Mouse (Mus musculus) adrenal gland, postnatal 36 days (tissue): ENCODE data around the gene Ppp1r15b. TPM values are rescaled to one million over a fixed set of nuclear protein-coding genes. Genes with fewer than 3 reads are reported as not detected.
A peak's percentile ranks its signal among the peaks of the same experiment; 100 is the strongest.

Experiments
- DNase-seq, 2 experiments: peaks; one replicate each; pipeline ENCODE4 v3.0.0; 2021; ENCODE audit warnings: mixed read lengths in 1 of 2
- total RNA-seq, 2 experiments: library from RNA; stranded (reverse); gene quantifications; 2 replicates each; pipeline ENCODE4 v1.2.3; 2021

Ppp1r15b gene
- total RNA-seq, 2 experiments from 2014 or later = 92.4 to 97.3 TPM

DNA sequence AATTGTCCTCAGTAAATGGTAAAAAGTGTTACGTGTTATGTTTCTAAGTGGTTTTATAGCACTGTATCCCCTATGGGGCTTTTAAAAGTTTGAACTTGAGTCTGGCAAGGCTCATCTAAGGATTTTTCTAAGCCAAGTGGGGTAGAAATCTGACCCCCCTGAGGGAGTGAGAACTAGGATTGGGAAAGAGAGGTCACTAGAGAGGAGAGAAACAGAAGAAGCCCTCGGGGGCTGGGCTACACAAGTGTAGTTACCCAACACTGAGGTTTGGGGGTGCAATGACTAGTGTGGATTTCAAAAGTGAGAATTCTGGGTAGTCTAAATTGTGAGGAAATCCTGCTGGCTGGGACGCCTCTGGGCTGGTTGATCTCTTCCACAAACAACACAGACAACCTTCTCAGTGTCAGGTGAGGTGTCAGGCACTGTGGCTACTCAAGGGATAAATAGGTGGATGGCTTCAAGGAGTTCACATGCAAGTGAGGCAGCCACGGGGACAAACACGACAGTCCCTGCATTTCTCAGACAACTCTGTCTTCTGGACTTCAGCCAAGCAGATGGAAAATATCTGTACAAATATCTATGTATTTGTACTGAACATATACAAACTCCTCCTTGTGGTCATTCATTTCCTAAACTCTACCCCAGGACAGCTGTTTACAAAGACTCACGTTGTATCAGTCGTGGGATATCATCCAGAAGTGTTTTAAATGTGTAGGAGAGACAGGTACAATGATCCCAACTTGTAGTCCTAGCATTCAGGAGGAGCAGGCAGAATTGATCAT is 10.8 kb upstream of the Ppp1r15b start:
- peak in 1 of 2 experiments; percentile 45 for DNase-seq

DNA sequence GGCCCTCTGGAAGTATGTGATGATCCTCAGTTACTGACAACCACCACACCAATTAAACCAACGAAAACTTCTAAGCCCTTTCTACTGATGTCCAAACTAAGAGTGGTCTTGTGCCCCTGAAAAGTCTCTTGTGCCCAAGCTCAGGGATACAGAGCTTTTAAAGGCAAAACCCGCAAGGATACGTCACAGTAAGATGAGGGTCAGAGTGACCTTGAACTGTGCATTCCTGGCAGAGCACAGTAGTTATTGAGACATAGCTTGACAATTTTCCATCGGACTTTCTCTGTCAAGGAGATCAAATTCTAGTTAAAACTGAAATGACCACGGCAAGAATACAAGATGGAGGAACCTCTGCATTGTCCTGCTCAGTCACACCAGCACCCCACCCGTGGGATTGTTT is 9.7 kb upstream of the Ppp1r15b start:
- DNase-seq = no peak

DNA sequence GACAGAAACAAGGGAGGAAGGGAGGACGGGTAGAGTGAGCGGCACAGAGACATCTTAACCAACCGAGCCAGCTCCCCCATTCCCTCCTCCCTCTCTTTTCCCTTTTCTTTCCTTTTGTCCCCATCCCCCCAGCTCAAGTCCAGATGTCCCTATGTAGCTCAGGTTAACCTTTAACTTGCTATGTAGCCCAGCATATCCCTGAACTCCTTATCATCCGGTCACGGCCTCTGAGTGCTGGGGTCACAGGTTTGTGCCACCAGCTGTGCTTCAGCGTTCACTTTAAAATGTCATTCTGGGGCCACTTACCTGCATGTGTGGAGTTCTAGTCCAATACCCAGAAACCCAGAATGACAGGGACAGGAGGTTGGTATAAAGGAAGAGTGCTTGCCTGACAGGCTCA is 6.8 kb upstream of the Ppp1r15b start:
- no peak for DNase-seq

DNA sequence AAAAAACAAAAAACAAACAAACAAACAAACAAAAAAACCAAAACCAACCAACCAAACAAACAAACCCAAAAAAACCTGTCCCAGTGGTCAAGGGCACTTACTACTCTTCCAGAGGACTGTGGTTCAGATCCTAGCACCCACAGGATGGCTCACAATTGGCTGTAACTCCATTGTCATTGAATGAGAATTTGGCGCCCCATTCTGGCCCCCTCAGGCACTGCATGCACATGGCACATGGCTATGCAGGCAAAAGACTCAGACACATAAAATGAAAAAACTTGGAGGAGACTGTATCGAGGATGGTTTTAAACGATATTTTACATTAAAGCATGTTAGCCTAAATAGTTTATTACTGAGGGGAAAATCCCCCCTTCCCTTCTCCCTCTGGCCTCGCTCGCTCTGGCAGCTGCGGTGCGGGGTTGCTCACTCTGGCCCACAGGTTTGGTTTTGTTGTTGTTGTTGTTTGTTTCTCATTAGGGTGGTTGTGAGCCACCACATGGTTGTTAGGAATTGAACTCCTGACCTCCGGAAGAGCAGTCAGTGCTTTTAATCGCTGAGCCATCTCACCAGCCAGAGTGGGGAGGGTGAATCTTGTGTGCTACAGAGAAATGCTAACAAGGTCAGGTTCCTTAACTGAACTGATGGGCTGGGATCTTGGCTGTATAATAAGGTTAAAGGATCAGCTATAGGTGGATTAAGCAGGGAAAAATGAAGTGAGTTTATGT is 5.1 kb upstream of the Ppp1r15b start:
- DNase-seq = no peak

DNA sequence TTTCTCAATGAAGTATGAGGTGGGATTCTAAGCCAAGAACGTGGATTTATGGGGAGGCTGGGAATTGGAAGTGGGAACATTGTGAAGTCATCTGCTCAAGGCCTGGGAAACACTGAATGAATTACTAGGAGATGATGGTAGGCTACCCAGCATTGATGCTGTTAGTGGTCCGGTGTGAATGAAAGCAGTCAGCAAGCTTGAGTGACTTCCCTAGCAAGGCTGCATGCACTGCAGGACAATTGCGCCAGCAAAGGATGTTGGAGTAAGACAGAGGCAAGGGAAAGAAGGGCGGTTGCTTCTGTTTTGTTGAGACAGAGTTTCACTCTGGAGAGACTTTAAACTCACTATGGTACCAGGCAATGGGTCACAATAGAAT is 4.6 kb upstream of the Ppp1r15b start:
- DNase-seq = no peak

DNA sequence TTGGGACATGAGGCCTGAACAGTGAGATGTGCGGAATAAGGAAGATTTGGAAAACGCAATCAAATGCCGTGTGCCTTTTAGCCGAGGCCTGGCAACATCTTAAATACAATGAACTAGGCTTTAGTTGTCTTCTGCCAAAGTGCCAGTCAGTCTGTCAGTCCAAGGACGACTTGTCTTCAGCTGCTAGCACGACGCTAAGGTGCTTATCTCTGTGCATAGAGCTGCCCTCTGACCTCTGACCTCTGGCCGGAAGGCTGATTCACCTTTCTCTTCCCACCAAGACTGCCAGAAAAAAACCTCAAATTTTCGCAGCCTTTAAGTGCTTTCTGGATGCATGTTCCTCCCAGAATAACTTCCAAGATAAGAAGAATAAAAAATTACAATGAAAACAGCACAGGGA is 3.6 kb upstream of the Ppp1r15b start:
- peak; percentile 38 to 55 for DNase-seq

DNA sequence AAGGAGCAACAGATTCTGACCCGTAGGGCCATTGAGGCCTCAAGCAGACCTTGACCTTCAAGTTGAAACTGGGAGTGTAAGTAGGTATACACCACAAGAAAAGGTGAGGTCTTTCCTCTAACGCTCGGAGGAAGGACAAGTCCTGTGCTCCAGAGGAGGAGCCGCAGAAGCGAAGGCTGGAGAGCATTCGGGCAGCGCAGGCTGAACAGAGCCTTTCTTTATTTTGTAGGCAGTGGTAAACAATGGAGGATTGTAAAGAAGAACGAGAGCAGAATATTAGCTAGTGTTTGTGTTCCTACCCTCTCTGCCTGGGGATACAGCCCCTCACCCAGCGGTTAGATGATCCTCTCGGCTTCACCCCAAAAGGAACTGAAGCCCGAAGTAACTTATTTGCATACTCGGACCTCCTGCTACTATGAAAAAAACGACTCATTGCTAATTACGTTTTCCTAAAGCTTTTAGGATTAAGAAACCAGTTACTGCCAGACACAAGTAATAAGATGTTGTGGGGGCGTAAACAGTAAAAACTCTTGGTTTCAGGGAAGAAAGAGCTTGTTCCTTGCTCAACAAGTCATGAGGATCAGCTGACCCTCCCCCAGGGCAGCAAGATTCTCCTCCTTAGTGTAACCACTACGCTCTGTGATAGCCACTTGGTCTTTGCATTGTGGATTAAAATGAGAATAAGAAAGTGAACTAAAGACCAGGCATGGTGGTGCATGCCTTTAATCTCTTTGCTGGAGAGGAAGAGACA is 1.3 kb upstream of the Ppp1r15b start:
- DNase-seq = peak in 1 of 2 experiments; percentile 45

DNA sequence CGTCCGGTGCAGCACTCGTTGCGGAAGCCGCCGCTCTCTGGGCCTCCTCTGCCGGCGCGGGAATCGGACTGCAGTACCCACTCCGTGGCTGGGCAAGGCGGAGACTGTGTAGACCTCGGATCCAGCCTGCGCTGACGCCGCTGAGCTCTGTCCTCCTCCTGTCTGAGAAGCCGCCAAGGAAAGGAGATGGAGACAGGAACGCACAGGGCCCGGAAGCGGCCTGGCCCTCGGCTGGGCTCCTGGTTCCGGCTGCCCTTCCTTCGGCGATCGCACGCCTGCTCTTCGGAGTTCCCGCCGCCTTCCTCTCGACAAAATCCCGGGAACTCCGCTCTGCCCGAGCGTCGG is 590 bp downstream of the Ppp1r15b start:
- no peak for DNase-seq

DNA sequence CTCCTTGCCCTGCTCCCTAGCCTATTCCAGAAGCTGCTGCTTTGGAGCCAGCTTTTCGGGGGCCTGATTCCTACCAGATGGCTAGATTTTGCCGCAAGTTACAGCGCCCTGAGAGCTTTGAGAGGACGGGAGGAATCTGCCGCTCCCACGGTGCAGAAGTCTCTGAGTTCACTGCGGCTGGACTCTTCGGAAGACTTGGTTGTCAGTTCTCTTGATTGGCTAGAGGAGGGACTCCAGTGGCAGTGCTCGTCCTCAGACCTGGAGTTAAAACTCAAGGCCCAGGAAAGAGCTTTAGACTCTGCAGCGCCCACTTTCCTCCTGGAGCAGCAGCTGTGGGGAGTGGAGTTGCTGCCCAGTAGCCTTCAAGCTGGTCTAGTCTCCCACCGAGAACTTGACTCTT is 993 bp downstream of the Ppp1r15b start:
- DNase-seq = peak; percentile 32 to 37

DNA sequence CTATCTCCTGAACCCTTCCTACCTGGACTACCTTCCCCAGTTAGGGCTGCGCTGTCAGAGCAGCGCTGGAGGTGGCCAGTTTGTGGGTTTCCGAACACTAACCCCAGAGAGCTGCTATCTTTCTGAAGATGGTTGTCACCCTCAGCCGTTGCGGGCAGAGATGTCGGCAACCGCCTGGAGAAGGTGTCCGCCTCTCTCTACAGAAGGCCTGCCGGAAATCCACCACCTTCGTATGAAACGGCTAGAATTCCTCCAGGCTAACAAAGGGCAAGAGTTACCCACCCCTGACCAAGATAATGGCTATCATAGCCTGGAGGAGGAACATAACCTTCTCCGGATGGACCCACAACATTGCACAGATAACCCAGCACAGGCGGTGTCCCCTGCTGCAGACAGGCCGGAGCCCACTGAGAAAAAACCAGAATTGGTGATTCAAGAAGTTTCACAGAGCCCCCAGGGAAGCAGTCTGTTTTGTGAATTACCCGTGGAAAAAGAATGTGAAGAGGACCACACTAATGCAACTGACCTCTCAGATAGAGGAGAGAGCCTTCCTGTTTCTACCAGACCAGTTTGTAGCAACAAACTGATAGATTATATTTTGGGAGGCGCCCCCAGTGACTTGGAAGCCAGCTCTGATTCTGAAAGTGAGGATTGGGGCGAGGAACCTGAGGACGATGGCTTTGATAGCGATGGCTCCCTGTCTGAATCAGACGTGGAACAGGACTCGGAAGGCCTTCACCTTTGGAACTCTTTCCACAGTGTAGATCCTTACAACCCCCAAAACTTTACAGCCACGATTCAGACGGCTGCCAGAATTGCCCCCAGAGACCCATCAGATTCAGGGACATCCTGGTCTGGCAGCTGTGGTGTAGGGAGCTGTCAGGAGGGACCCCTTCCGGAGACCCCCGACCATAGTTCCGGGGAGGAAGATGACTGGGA is 1.7 kb downstream of the Ppp1r15b start:
- DNase-seq = peak; percentile 17 to 24

DNA sequence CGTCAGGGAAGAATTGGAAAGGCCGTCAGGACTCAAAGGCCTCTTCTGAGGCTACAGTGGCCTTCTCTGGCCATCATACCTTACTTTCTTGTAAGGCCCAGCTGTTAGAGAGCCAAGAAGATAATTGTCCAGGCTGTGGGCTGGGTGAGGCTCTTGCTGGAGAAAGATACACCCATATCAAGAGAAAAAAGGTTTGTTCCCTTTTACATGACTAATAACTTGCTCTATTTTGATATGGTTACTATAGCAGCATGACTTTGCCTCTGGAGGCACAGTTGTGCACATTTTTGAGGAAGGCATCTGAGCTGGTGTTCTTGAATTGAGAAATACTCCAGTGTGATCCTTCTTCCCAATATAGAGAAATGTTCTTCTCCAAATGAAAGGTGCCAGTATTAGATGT is 2.5 kb downstream of the Ppp1r15b start:
- no peak for DNase-seq

DNA sequence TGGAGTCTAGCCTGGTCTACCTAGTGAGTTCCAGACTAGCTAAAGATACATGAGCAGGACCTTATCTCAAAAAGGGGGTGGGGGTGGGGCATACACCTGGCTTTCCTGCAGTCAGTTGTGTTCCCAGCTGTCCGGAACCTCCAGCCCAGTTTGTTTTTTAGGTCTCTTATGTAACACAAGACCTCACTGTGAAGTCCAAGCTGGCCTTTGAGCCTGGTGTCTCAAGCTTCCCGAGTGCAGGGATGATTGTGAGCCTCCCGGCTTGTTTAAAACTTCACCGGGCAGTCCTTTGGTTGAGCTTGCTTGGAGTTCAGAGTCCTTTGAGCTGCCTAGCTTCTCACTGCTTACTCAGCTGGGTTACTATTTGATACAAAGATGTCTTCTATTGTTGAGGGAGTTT is 3.1 kb downstream of the Ppp1r15b start:
- peak in 1 of 2 experiments; percentile 23 for DNase-seq

DNA sequence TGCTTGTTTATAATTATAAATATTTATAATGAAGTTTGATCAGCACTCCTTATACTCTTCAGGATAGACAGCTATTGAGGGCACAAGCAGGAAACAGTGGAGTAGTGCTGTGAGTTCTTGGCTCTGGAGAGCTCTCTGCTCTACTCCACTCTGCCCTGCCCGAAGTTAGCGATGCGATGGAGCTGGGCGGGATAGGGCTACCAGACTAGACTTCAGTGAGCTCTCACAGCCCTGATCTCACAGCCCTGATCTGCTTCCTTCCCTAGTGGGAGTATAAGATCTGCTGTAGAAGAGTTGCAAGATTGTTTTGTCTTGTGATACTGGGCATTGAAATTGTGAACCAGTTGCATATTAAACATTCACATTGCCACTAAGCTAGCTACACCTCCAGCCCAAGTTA is 3.9 kb downstream of the Ppp1r15b start:
- peak; percentile 28 to 33 for DNase-seq

DNA sequence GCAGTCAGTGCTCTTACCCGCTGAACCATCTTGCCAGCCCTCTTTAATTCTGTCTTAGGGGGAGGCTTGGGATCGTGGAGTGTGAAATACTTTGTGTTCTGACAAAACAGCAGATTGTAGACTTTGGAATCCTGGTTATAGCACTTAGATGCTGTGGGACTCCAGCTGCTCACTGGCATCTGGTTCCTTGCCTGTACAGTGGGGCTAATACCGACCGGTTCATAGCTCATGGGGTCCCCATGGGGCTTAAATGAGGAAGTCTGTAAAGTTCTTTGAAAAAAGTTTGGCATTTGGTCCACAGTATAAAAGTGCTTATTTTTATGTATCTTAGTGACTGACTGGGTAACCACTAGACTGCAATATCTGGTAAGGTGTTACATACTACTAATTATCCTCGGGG is 4.9 kb downstream of the Ppp1r15b start:
- no peak for DNase-seq

DNA sequence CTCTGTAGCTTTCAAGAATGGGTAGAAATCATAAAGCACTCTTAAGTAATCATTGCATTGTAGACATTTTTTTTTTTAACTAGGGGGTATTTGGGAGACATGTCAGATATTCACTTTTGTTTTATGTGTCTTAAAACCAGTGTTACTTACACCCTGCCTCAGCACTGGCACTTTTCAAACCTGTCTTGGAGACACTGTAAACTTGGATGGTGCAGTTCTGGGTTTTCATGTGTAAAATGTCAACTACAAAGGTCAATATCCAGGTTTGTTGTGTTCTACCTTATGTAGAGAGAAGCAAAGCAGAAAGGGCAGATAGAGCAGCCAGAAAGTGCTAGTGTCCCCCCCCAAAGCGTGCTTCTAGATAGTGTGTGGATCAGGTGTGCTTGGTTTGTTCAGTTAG is 7.5 kb downstream of the Ppp1r15b start:
- no peak for DNase-seq

DNA sequence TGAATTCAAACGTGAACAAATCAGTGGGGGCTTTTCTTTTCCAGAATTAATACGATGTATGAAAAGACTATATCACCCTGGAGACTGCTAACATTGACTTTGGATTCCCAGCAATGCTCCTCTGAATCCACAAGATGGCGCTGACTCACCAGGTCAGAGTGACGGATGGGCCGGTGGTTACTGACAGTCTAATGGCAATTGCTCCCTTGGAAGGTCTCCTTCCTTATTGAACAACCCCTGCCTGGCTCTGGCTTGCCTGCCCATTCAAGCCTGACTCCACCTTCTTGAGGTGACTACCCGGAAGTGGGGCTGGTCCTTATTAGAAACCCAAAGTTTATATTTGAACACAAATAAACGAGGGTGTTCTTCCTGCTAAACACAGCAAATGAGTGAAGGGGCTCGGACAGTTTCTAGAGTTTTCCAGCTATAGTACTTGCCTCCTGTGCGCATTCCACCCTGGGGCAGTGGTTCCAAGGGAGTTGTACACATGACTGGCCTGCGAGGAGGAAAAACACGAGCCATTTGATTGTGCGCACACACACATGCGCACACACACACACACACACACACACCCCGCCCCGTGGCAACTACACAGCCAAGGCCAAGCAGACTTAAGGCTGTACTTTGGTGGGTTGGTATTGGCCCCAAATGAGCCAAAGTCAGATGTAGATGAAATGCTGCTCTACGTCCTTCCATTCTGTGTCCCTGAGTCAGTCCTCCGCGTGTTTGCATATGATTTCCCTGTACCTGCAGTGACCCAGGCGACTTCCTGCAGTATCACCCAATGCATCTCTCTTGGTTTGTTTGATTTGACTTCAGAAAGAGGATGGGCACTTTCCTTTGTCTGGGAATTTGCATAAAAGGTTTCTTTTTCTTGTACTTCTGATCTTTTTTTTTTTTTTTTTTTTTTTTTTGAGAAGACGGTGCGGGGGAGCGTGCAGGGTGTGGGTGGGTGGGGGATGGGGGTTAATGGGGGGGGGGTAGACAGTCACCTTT is 15.4 kb downstream of the Ppp1r15b start:
- DNase-seq = peak; percentile 62 to 63

DNA sequence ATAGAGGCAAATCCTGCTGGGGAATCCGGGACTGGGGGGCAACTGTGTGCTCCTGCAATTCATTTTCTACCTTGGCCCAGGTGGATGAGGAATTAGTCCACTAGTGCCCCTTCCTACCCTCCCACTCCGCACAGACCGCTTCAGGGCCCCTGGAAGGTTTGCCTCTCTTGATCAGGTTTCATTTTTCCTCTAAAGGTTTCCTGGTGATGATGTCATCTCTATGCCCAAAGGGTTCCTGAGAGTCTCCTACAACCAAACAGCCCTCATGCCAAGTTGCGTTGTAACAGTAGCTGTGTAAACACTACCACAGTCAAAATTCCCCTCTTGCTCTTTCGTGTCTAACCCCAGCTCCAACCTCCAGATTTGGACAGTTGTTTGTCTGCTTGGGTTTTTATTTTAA is 16.4 kb downstream of the Ppp1r15b start:
- DNase-seq = no peak

DNA sequence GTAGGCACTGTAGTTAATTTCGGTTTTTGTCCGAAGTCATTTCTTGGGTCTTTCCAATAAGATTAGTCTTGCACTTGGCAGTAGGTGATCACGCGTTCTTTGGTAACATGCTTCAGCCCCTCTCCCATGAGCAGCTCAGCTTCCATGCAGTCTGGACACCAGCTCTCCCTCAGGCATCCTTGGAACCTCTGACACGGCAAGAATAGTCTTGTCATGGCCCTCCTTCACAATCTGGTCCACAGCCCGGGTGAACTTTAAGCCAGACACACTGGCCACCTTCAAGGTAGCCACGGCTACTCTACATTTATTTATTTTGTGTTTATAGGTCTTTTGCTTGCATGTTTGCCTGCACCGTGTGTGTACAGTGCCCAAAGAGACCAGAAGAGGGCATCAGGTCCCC is 17.2 kb downstream of the Ppp1r15b start:
- no peak for DNase-seq

DNA sequence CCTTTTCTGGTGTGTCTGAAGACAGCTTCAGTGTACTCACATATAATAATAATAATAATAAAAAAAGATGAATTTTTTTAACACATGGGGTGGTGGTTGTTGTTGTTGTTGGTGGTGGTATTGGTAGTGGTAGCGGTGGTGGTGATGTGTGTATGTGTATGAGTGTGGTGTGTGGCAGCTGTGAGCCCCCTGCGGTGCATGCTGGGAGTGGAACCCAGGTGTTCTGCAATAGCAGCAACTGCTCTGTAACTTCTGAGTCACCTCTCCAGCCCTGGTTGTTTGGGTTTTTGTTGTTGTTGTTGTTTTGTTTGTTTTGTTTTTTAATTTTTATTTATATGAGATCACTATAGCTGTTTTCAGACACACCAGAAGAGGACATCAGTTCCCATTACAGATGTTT is 19.6 kb downstream of the Ppp1r15b start:
- no peak for DNase-seq

DNA sequence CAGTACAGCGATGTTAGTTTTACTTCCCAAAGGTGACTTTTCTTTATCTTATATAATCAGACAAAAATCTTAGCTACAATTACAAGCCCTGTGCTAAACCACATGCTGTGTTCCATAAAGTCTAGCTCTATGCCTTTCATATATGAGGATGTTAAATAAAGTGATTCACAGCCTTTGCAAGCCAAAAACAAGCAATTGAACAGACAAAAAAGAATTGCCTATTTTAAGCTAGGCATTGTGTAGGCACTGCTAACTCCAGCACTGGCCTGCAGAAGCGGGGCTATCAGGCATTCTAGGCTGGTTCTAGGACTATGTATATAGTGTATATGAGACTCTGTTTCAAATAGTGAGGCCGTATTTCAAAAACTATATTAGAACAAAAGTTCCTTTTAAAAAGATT is 21.3 kb downstream of the Ppp1r15b start:
- DNase-seq = no peak

DNA sequence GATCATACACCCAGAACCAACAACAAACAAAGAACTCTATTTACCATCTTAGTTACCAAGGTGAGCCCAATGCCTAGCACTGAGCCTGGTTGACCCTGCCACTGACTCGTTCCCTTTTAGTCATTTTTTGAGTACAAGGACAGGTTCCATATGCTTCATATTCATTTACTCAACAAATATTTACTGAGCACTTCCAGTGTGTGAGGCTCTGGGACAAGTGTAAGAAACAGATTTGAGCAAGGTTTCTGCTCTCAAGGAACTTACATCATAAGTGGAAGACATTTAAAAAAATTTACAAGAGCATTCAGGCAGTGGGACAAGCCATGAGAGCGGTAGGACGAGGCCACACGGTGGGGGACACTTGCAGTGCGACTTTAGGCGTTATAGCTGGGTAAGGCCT is 24.3 kb downstream of the Ppp1r15b start:
- no peak for DNase-seq
